Mouse (Mus musculus) layer of hippocampus, adult 8-10 months (tissue): Measurements from ENCODE around the gene Sugct. TPM values are rescaled to one million over a fixed set of nuclear protein-coding genes. Genes with fewer than 3 reads are reported as not detected.
A peak's percentile ranks its signal among the peaks of the same experiment; 100 is the strongest.
"Not testable (repeated sequence)": the region's sequence is repeated elsewhere in the genome, so short reads cannot be mapped to it uniquely, and the experiment has no call there.

Experiments
- DNase-seq, 2 experiments: peaks; one replicate each; pipeline ENCODE4 v3.0.0; 2022; ENCODE audit warnings: low spot score in 2 of 2
- total RNA-seq, 4 experiments: library from RNA; stranded (reverse); gene quantifications; 2 replicates each; pipeline ENCODE4 v1.2.4; 2022

Sugct gene
- total RNA-seq, 4 experiments from 2014 or later = 3.1 to 3.7 (median 3.2) TPM

- no peak for DNase-seq
Observed at GRCm38 (mm10) chr13:17604670-17605069, 90.7 kb downstream of the Sugct start.

- no peak for DNase-seq
Observed at GRCm38 (mm10) chr13:17603756-17604155, 91.6 kb downstream of the Sugct start.

- no peak for DNase-seq
Observed at GRCm38 (mm10) chr13:17585267-17585913, 110.0 kb downstream of the Sugct start.

- peak in 1 of 2 experiments; percentile 9 for DNase-seq
Observed at GRCm38 (mm10) chr13:17584804-17585203, 110.5 kb downstream of the Sugct start.

GRCm38 (mm10) chr13:17581684-17582083 lies 113.7 kb downstream of the Sugct start:
- no peak for DNase-seq

GRCm38 (mm10) chr13:17559357-17559756 lies 136.0 kb downstream of the Sugct start:
- no peak for DNase-seq

- no peak for DNase-seq
Observed at GRCm38 (mm10) chr13:17536341-17536740, 159.0 kb downstream of the Sugct start.

- no peak for DNase-seq
Observed at GRCm38 (mm10) chr13:17534871-17535270, 160.5 kb downstream of the Sugct start.

- no peak for DNase-seq
Observed at GRCm38 (mm10) chr13:17534469-17534868, 160.9 kb downstream of the Sugct start.

GRCm38 (mm10) chr13:17511184-17511778 lies 184.1 kb downstream of the Sugct start:
- no peak for DNase-seq

GRCm38 (mm10) chr13:17494936-17495335 lies 200.4 kb downstream of the Sugct start:
- DNase-seq = no peak

GRCm38 (mm10) chr13:17494056-17494574 lies 201.2 kb downstream of the Sugct start:
- no peak for DNase-seq

GRCm38 (mm10) chr13:17457981-17458380 lies 237.4 kb downstream of the Sugct start:
- DNase-seq = not testable (repeated sequence)

- peak; percentile 9 for DNase-seq
Observed at GRCm38 (mm10) chr13:17432139-17432916, 263.0 kb downstream of the Sugct start.

GRCm38 (mm10) chr13:17421875-17422274 lies 273.5 kb downstream of the Sugct start:
- DNase-seq = no peak

- no peak for DNase-seq
Observed at GRCm38 (mm10) chr13:17420557-17420956, 274.8 kb downstream of the Sugct start.

GRCm38 (mm10) chr13:17342836-17343235 lies 352.5 kb downstream of the Sugct start:
- DNase-seq = no peak

- no peak for DNase-seq
Observed at GRCm38 (mm10) chr13:17335885-17336540, 359.3 kb downstream of the Sugct start.

GRCm38 (mm10) chr13:17326863-17327262 lies 368.5 kb downstream of the Sugct start:
- DNase-seq = no peak

GRCm38 (mm10) chr13:17301590-17301989 lies 393.8 kb downstream of the Sugct start:
- no peak for DNase-seq

GRCm38 (mm10) chr13:17297462-17298005 lies 397.8 kb downstream of the Sugct start:
- DNase-seq = no peak
